ENCODE assay signal across 18 mouse cellular contexts in the genomic region with DNA sequence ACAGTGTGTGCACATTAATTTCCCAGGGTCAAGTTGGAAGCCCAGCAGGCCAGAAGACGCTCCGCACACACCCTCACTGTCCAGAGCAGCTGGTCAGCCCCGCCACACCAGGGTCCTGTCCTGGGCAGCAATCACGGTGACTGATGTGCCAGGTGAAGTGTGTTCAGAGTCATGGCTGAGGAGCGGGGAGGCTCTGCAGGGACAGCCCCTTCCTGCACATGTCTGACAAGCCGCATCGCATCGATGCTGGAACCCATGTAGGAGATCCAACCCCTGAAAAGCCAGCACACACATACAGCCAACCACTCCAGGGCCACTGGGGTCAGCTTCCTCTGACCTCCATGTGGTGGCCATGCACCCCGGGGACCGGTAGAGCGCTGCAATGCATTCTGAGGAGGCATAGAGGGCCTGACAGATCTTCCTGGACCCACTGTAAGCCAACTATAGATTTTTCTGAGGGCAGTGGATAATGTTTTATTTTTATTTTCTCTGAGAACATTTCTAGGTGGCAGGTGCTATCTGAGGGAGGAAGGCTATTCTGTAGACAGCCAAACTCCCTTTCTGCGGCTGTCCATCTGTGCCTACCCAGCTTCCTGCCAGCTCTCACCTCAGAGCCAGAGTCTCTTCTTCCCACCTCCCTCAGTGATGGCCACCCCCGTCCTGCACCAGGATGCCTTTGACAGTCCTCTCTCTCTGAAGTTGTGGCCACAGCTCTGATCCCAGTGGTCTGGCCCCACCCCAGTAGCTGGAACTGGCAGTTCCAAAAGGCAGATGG. TPM values are rescaled to one million over a fixed set of nuclear protein-coding genes. Genes with fewer than 3 reads are reported as not detected.
DNase-seq lines count a peak whose midpoint lies in the region; ATAC-seq and TF ChIP-seq lines count a peak whose summit lies in the region.
"Had no signal": no experiment of that assay in that cellular context is flagged by ENCODE, and none has a peak within 500 bp of the region (broad histone marks: within the 10 kb centered on the region; RNA-seq: fewer than 3 reads in every experiment).

No protein-coding gene starts in this region.

- no peak overlapping the region for H3K4me2 ChIP-seq in forebrain, embryonic 14.5 days (ENCODE audit: low read length)
- no peak overlapping the region for H3K4me2 ChIP-seq in forebrain, embryonic 16.5 days (ENCODE audit: low read length)
- no peak overlapping the region for H3K4me2 ChIP-seq in lung, postnatal 0 days (replicated peaks; ENCODE audit: low read depth, low read length)
- H3K4me2 ChIP-seq: liver, embryonic 13.5 days; midbrain, embryonic 12.5 days; neural tube, embryonic 12.5 days had no signal

- DNase-seq in forebrain, embryonic 14.5 days (ENCODE audit: low spot score), result no peak
- no peak for DNase-seq in lung, postnatal 0 days (ENCODE audit: low spot score)
- DNase-seq in lung, postnatal 25 days (ENCODE audit: low spot score), result no peak
- DNase-seq in cerebellum, adult 18-20 months, result peak; percentile 81 to 90
- peak; percentile 65 to 78 for DNase-seq in left cerebral cortex, postnatal 36 days (ENCODE audit: low spot score in 2 of 2)
- no peak for DNase-seq in testis, postnatal 14 days (ENCODE audit: low spot score)
- no peak for DNase-seq in urinary bladder, postnatal 4 days (ENCODE audit: low spot score in 2 of 2)
- DNase-seq: B cell, adult 2 months; heart, postnatal 4 days; kidney, adult 18-20 months; kidney, postnatal 4 days; liver, embryonic 13.5 days; lung, postnatal 14 days; thymus, postnatal 14 days had no signal

- no peak for TF ChIP-seq EP300 in lung, postnatal 0 days (IDR thresholded peaks at IDR 0.05)

- no peaks in the 10 kb centered on the region for H3K27me3 ChIP-seq in forebrain, embryonic 14.5 days (replicated peaks; ENCODE audit: control insufficient read depth, insufficient read depth, low read length)
- H3K27me3 ChIP-seq in forebrain, embryonic 16.5 days (replicated peaks; ENCODE audit: control insufficient read depth, insufficient read depth, low read length), result no peaks in the 10 kb centered on the region
- H3K27me3 ChIP-seq in lung, postnatal 0 days (replicated peaks; ENCODE audit: insufficient read depth, low read length), result no peaks in the 10 kb centered on the region
- H3K27me3 ChIP-seq: liver, embryonic 13.5 days; neural tube, embryonic 12.5 days had no signal

- TF ChIP-seq CTCF in lung, postnatal 0 days (IDR thresholded peaks at IDR 0.05), result no peak

- ATAC-seq in forebrain, embryonic 14.5 days, result no peak
- no peak for ATAC-seq in forebrain, embryonic 16.5 days
- ATAC-seq in lung, postnatal 0 days, result no peak

- H3K27ac ChIP-seq in forebrain, embryonic 14.5 days (ENCODE audit: low read depth, low read length), result no peak overlapping the region
- no peak overlapping the region for H3K27ac ChIP-seq in forebrain, embryonic 16.5 days (ENCODE audit: low read length)
- H3K27ac ChIP-seq in lung, postnatal 0 days (ENCODE audit: low read length), result peak overlapping the region; percentile 89
- H3K27ac ChIP-seq: embryonic facial prominence, embryonic 10.5 days; liver, embryonic 13.5 days; midbrain, embryonic 12.5 days; neural tube, embryonic 12.5 days had no signal

- no peaks in the 10 kb centered on the region for H3K4me1 ChIP-seq in forebrain, embryonic 14.5 days (ENCODE audit: control insufficient read depth, insufficient read depth, low read length)
- no peaks in the 10 kb centered on the region; the same call in 1 of the 2 replicates for H3K4me1 ChIP-seq in forebrain, embryonic 16.5 days (replicated peaks; ENCODE audit: control insufficient read depth, insufficient read depth, low read length)
- H3K4me1 ChIP-seq in lung, postnatal 0 days (ENCODE audit: insufficient read depth, low read depth, low read length), result no peaks in the 10 kb centered on the region
- H3K4me1 ChIP-seq: midbrain, embryonic 12.5 days; neural tube, embryonic 12.5 days had no signal

- 89% methylated on average over 13 of the region's 13 CpGs for WGBS in forebrain, embryonic 14.5 days
- 91% methylated on average over 13 of the region's 13 CpGs for WGBS in forebrain, embryonic 16.5 days
- 78% methylated on average over 13 of the region's 13 CpGs for WGBS in lung, postnatal 0 days

- intact Hi-C loops in left cerebral cortex, postnatal 36 days (cut with DNase I), result no loop called here

- H3K36me3 ChIP-seq in forebrain, embryonic 14.5 days (ENCODE audit: control insufficient read depth, insufficient read depth, low read length), result peaks cover 54% of the 10 kb centered on the region
- H3K36me3 ChIP-seq in forebrain, embryonic 16.5 days (ENCODE audit: control insufficient read depth, insufficient read depth), result peaks cover 24% of the 10 kb centered on the region
- peaks cover 14% of the 10 kb centered on the region for H3K36me3 ChIP-seq in lung, postnatal 0 days (ENCODE audit: insufficient read depth, low read length)

- H3K4me3 ChIP-seq in forebrain, embryonic 14.5 days (ENCODE audit: low read depth, low read length), result no peak overlapping the region
- H3K4me3 ChIP-seq in forebrain, embryonic 16.5 days (replicated peaks; ENCODE audit: low read length), result no peak overlapping the region
- no peak overlapping the region for H3K4me3 ChIP-seq in lung, postnatal 0 days (ENCODE audit: low read depth, low read length)
- H3K4me3 ChIP-seq: embryonic facial prominence, embryonic 10.5 days; liver, embryonic 13.5 days; midbrain, embryonic 12.5 days; neural tube, embryonic 12.5 days had no signal

- no peaks in the 10 kb centered on the region for H3K9me3 ChIP-seq in forebrain, embryonic 14.5 days (replicated peaks; ENCODE audit: control insufficient read depth, low read length)
- no peaks in the 10 kb centered on the region for H3K9me3 ChIP-seq in forebrain, embryonic 16.5 days (ENCODE audit: control insufficient read depth, low read length)
- no peaks in the 10 kb centered on the region for H3K9me3 ChIP-seq in lung, postnatal 0 days (ENCODE audit: low read length)
- H3K9me3 ChIP-seq: embryonic facial prominence, embryonic 10.5 days; liver, embryonic 13.5 days; midbrain, embryonic 12.5 days; neural tube, embryonic 12.5 days had no signal

- peak overlapping the region; percentile 29; the same call in 1 of the 2 replicates for H3K9ac ChIP-seq in forebrain, embryonic 14.5 days (ENCODE audit: low read length)
- no peak overlapping the region for H3K9ac ChIP-seq in forebrain, embryonic 16.5 days (replicated peaks; ENCODE audit: low read depth, low read length)
- H3K9ac ChIP-seq in lung, postnatal 0 days (replicated peaks; ENCODE audit: low read depth), result no peak overlapping the region
- H3K9ac ChIP-seq: liver, embryonic 13.5 days; midbrain, embryonic 12.5 days; neural tube, embryonic 12.5 days had no signal

RNA-seq across cellular contexts. Expression of gene Unc13d, which starts 15.9 kb away (rescaled TPM):
- 0.19 and 0.62 TPM in 2 replicates for polyA plus RNA-seq in forebrain, embryonic 14.5 days (2014; fragmentation: Nextera tagmentation; extraction: Ambion mirVana)
- 0.60 and 0.62 TPM in 2 replicates for polyA plus RNA-seq in forebrain, embryonic 16.5 days (2015; fragmentation: Nextera tagmentation; extraction: Ambion mirVana)
- 14.9 and 25.3 TPM in 2 replicates for polyA plus RNA-seq in lung, postnatal 0 days (2015; fragmentation: Nextera tagmentation; extraction: Ambion mirVana)
- 1 to 10 TPM in 1 of 2 experiments, under 1 TPM in 1; 0.93 to 1.0 TPM for total RNA-seq in left cerebral cortex, postnatal 36 days (2021)

RNA-seq across cellular contexts. Expression of gene Wbp2, which starts 25.0 kb away (rescaled TPM):
- polyA plus RNA-seq in forebrain, embryonic 14.5 days (2014; fragmentation: Nextera tagmentation; extraction: Ambion mirVana), result 145 and 166 TPM in 2 replicates
- polyA plus RNA-seq in forebrain, embryonic 16.5 days (2015; fragmentation: Nextera tagmentation; extraction: Ambion mirVana), result 162 and 163 TPM in 2 replicates
- 84.8 and 108 TPM in 2 replicates for polyA plus RNA-seq in lung, postnatal 0 days (2015; fragmentation: Nextera tagmentation; extraction: Ambion mirVana)
- 100 to 1,000 TPM; 388 to 420 TPM for total RNA-seq in left cerebral cortex, postnatal 36 days (2021)

RNA-seq across cellular contexts. Expression of gene Unk, which starts 31.7 kb away (rescaled TPM):
- 23.4 and 24.9 TPM in 2 replicates for polyA plus RNA-seq in forebrain, embryonic 14.5 days (2014; fragmentation: Nextera tagmentation; extraction: Ambion mirVana)
- polyA plus RNA-seq in forebrain, embryonic 16.5 days (2015; fragmentation: Nextera tagmentation; extraction: Ambion mirVana), result 37.6 and 42.1 TPM in 2 replicates
- 14.5 and 15.0 TPM in 2 replicates for polyA plus RNA-seq in lung, postnatal 0 days (2015; fragmentation: Nextera tagmentation; extraction: Ambion mirVana)
- 10 to 100 TPM; 18.9 to 27.0 TPM for total RNA-seq in left cerebral cortex, postnatal 36 days (2021)

RNA-seq across cellular contexts. Expression of gene H3f3b, which starts 34.1 kb away (rescaled TPM):
- 2,620 and 3,081 TPM in 2 replicates for polyA plus RNA-seq in forebrain, embryonic 14.5 days (2014; fragmentation: Nextera tagmentation; extraction: Ambion mirVana)
- polyA plus RNA-seq in forebrain, embryonic 16.5 days (2015; fragmentation: Nextera tagmentation; extraction: Ambion mirVana), result 2,318 and 2,532 TPM in 2 replicates
- 1,667 and 1,708 TPM in 2 replicates for polyA plus RNA-seq in lung, postnatal 0 days (2015; fragmentation: Nextera tagmentation; extraction: Ambion mirVana)
- 100 to 1,000 TPM; 253 to 254 TPM for total RNA-seq in left cerebral cortex, postnatal 36 days (2021)

RNA-seq across cellular contexts. Expression of gene Galk1, which starts 49.3 kb away (rescaled TPM):
- 53.9 and 59.5 TPM in 2 replicates for polyA plus RNA-seq in forebrain, embryonic 14.5 days (2014; fragmentation: Nextera tagmentation; extraction: Ambion mirVana)
- polyA plus RNA-seq in forebrain, embryonic 16.5 days (2015; fragmentation: Nextera tagmentation; extraction: Ambion mirVana), result 61.3 and 64.2 TPM in 2 replicates
- polyA plus RNA-seq in lung, postnatal 0 days (2015; fragmentation: Nextera tagmentation; extraction: Ambion mirVana), result 91.0 and 95.6 TPM in 2 replicates
- 10 to 100 TPM; 15.8 to 18.6 TPM for total RNA-seq in left cerebral cortex, postnatal 36 days (2021)

Comparison
In these comparisons a context has a peak if more than half of its experiments do, and no peak if none do; other contexts are left out.
1. DNase-seq: peak in cerebellum, adult 18-20 months (2 of 2) and left cerebral cortex, postnatal 36 days (2 of 2); none in forebrain, embryonic 14.5 days (single experiment), lung, postnatal 0 days (single experiment), lung, postnatal 25 days (single experiment), testis, postnatal 14 days (single experiment) and urinary bladder, postnatal 4 days (0 of 2).